In the genomic region with DNA sequence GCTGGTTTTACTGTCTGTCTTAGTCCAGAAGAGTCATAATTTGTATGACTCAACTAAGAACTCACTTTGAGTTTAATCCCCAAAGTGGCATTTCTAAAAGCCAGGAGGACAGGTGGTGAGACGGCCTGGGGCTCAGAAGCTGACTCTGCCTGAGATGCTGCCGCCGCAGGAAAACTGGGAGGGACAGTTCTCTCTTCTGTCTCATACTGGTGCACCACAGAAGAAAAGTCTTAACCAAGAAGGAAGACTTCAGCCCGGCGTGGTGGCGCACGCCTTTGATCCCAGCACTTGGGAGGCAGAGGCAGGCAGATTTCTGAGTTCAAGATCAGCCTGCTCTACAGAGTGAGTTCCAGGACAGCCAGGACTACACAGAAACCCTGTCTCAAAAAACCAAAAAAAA, we compare ENCODE assay signal across 7 mouse cellular contexts. TPM values are rescaled to one million over a fixed set of nuclear protein-coding genes. Genes with fewer than 3 reads are reported as not detected.
DNase-seq lines count a peak whose midpoint lies in the region; ATAC-seq lines count a peak whose summit lies in the region.

No protein-coding gene starts in this region.

- H3K4me2 ChIP-seq in limb, embryonic 12.5 days = no peak overlapping the region
- peak overlapping the region; percentile 72 for H3K4me2 ChIP-seq in embryonic facial prominence, embryonic 14.5 days (ENCODE audit: low read depth, low read length)
- H3K4me2 ChIP-seq in hindbrain, embryonic 14.5 days (replicated peaks) = peak overlapping the region; percentile 69
- H3K4me2 ChIP-seq in neural tube, embryonic 13.5 days = peak overlapping the region; percentile 56

- peak overlapping the region; percentile 98 for H3K27ac ChIP-seq in limb, embryonic 12.5 days
- H3K27ac ChIP-seq in limb, embryonic 10.5 days = no peak overlapping the region
- peak overlapping the region; percentile 94; the same call in 1 of the 2 replicates for H3K27ac ChIP-seq in embryonic facial prominence, embryonic 14.5 days (replicated peaks; ENCODE audit: low read depth, low read length)
- peak overlapping the region; percentile 96 for H3K27ac ChIP-seq in hindbrain, embryonic 14.5 days
- H3K27ac ChIP-seq in neural tube, embryonic 13.5 days (replicated peaks) = peak overlapping the region; percentile 97

- no peak overlapping the region for H3K4me3 ChIP-seq in limb, embryonic 12.5 days (replicated peaks)
- H3K4me3 ChIP-seq in limb, embryonic 10.5 days = no peak overlapping the region
- peak overlapping the region; percentile 78; the same call in 1 of the 2 replicates for H3K4me3 ChIP-seq in embryonic facial prominence, embryonic 14.5 days (ENCODE audit: low read depth, low read length)
- 0 out of 2 replicates have a peak overlapping the region, but pooled peaks have one; percentile 57 for H3K4me3 ChIP-seq in hindbrain, embryonic 14.5 days (replicated peaks; ENCODE audit: low read length)
- H3K4me3 ChIP-seq in neural tube, embryonic 13.5 days = peak overlapping the region; percentile 65

- no peak overlapping the region for H3K9ac ChIP-seq in limb, embryonic 12.5 days (replicated peaks)
- no peak overlapping the region for H3K9ac ChIP-seq in embryonic facial prominence, embryonic 14.5 days (ENCODE audit: low read depth, low read length)
- H3K9ac ChIP-seq in hindbrain, embryonic 14.5 days = peak overlapping the region; percentile 82; the same call in 1 of the 2 replicates
- H3K9ac ChIP-seq in neural tube, embryonic 13.5 days = 0 out of 2 replicates have a peak overlapping the region, but pooled peaks have one; percentile 81

- peaks cover 19% of the 10 kb centered on the region for H3K4me1 ChIP-seq in limb, embryonic 12.5 days (replicated peaks)
- H3K4me1 ChIP-seq in limb, embryonic 10.5 days = peaks cover 15% of the 10 kb centered on the region
- peaks cover 4% of the 10 kb centered on the region for H3K4me1 ChIP-seq in embryonic facial prominence, embryonic 14.5 days (ENCODE audit: control insufficient read depth, insufficient read depth, low read length)
- peaks cover 6% of the 10 kb centered on the region for H3K4me1 ChIP-seq in hindbrain, embryonic 14.5 days (replicated peaks; ENCODE audit: control insufficient read depth, insufficient read depth, low read length)
- peaks cover 29% of the 10 kb centered on the region for H3K4me1 ChIP-seq in neural tube, embryonic 13.5 days (replicated peaks)

- no peaks in the 10 kb centered on the region for H3K27me3 ChIP-seq in limb, embryonic 12.5 days
- no peaks in the 10 kb centered on the region for H3K27me3 ChIP-seq in limb, embryonic 10.5 days (ENCODE audit: low read depth, poor library complexity, severe bottlenecking)
- no peaks in the 10 kb centered on the region for H3K27me3 ChIP-seq in embryonic facial prominence, embryonic 14.5 days (replicated peaks; ENCODE audit: control insufficient read depth, insufficient read depth, low read length)
- no peaks in the 10 kb centered on the region for H3K27me3 ChIP-seq in hindbrain, embryonic 14.5 days (ENCODE audit: control insufficient read depth, insufficient read depth, low read length)
- H3K27me3 ChIP-seq in neural tube, embryonic 13.5 days = no peaks in the 10 kb centered on the region

- ATAC-seq in limb, embryonic 12.5 days (ENCODE audit: insufficient number of reproducible peaks, insufficient read depth, low FRiP score, low TSS enrichment, low read depth) = no peak
- ATAC-seq in embryonic facial prominence, embryonic 14.5 days (ENCODE audit: low read depth) = no peak
- no peak; the same call in 1 of the 2 replicates for ATAC-seq in hindbrain, embryonic 14.5 days (ENCODE audit: low FRiP score)
- no peak for ATAC-seq in neural tube, embryonic 13.5 days (ENCODE audit: low read depth)

- DNase-seq in limb, embryonic 10.5 days (ENCODE audit: low spot score) = no peak
- no peak for DNase-seq in embryonic facial prominence, embryonic 14.5 days (ENCODE audit: low spot score)
- no peak for DNase-seq in hindbrain, embryonic 14.5 days (ENCODE audit: low spot score)
- no peak for DNase-seq in MN1 (ENCODE audit: low spot score)
- DNase-seq in frontal cortex, postnatal 14 days (ENCODE audit: low spot score in 2 of 2) = no peak

- WGBS in limb, embryonic 12.5 days = 88% methylated on average over 7 of the region's 7 CpGs
- WGBS in limb, embryonic 10.5 days = 91% methylated on average over 7 of the region's 7 CpGs
- 83% methylated on average over 7 of the region's 7 CpGs for WGBS in embryonic facial prominence, embryonic 14.5 days
- 89% methylated on average over 7 of the region's 7 CpGs for WGBS in hindbrain, embryonic 14.5 days
- 86% methylated on average over 7 of the region's 7 CpGs for WGBS in neural tube, embryonic 13.5 days

- H3K36me3 ChIP-seq in limb, embryonic 12.5 days = peaks cover 45% of the 10 kb centered on the region
- peaks cover 62% of the 10 kb centered on the region for H3K36me3 ChIP-seq in limb, embryonic 10.5 days
- peaks cover 46% of the 10 kb centered on the region for H3K36me3 ChIP-seq in embryonic facial prominence, embryonic 14.5 days (ENCODE audit: control insufficient read depth, insufficient read depth, low read length)
- H3K36me3 ChIP-seq in hindbrain, embryonic 14.5 days (replicated peaks; ENCODE audit: control insufficient read depth, insufficient read depth) = peaks cover 46% of the 10 kb centered on the region
- H3K36me3 ChIP-seq in neural tube, embryonic 13.5 days = peaks cover 44% of the 10 kb centered on the region

- no peaks in the 10 kb centered on the region for H3K9me3 ChIP-seq in limb, embryonic 12.5 days
- H3K9me3 ChIP-seq in limb, embryonic 10.5 days (replicated peaks) = no peaks in the 10 kb centered on the region
- no peaks in the 10 kb centered on the region for H3K9me3 ChIP-seq in embryonic facial prominence, embryonic 14.5 days (ENCODE audit: control insufficient read depth, low read length)
- H3K9me3 ChIP-seq in hindbrain, embryonic 14.5 days (ENCODE audit: control insufficient read depth, low read length) = no peaks in the 10 kb centered on the region
- no peaks in the 10 kb centered on the region for H3K9me3 ChIP-seq in neural tube, embryonic 13.5 days

RNA-seq across cellular contexts. Expression of a gene that starts 0.5 kb away (rescaled TPM):
- polyA plus RNA-seq in limb, embryonic 12.5 days (2016; fragmentation: Nextera tagmentation; extraction: Ambion mirVana) = 95.6 and 102 TPM in 2 replicates
- 87.9 and 104 TPM in 2 replicates for polyA plus RNA-seq in limb, embryonic 10.5 days (2016; fragmentation: Nextera tagmentation; extraction: Ambion mirVana)
- polyA plus RNA-seq in embryonic facial prominence, embryonic 14.5 days (2014; fragmentation: Nextera tagmentation; extraction: Ambion mirVana) = 57.6 and 58.7 TPM in 2 replicates
- 36.2 and 46.0 TPM in 2 replicates for polyA plus RNA-seq in hindbrain, embryonic 14.5 days (2014; fragmentation: Nextera tagmentation; extraction: Ambion mirVana)
- 57.6 and 61.2 TPM in 2 replicates for polyA plus RNA-seq in neural tube, embryonic 13.5 days (2015; fragmentation: Nextera tagmentation; extraction: Ambion mirVana)

RNA-seq across cellular contexts. Expression of a gene that starts 11.5 kb away (rescaled TPM):
- 362 and 373 TPM in 2 replicates for polyA plus RNA-seq in limb, embryonic 12.5 days (2016; fragmentation: Nextera tagmentation; extraction: Ambion mirVana)
- 471 and 496 TPM in 2 replicates for polyA plus RNA-seq in limb, embryonic 10.5 days (2016; fragmentation: Nextera tagmentation; extraction: Ambion mirVana)
- 202 and 224 TPM in 2 replicates for polyA plus RNA-seq in embryonic facial prominence, embryonic 14.5 days (2014; fragmentation: Nextera tagmentation; extraction: Ambion mirVana)
- 278 and 280 TPM in 2 replicates for polyA plus RNA-seq in hindbrain, embryonic 14.5 days (2014; fragmentation: Nextera tagmentation; extraction: Ambion mirVana)
- polyA plus RNA-seq in neural tube, embryonic 13.5 days (2015; fragmentation: Nextera tagmentation; extraction: Ambion mirVana) = 307 and 315 TPM in 2 replicates

RNA-seq across cellular contexts. Expression of a gene that starts 17.0 kb away (rescaled TPM):
- 2.8 and 3.4 TPM in 2 replicates for polyA plus RNA-seq in limb, embryonic 12.5 days (2016; fragmentation: Nextera tagmentation; extraction: Ambion mirVana)
- polyA plus RNA-seq in limb, embryonic 10.5 days (2016; fragmentation: Nextera tagmentation; extraction: Ambion mirVana) = 1.7 and 2.7 TPM in 2 replicates
- polyA plus RNA-seq in embryonic facial prominence, embryonic 14.5 days (2014; fragmentation: Nextera tagmentation; extraction: Ambion mirVana) = 3.3 and 4.9 TPM in 2 replicates
- polyA plus RNA-seq in hindbrain, embryonic 14.5 days (2014; fragmentation: Nextera tagmentation; extraction: Ambion mirVana) = 3.6 and 6.0 TPM in 2 replicates
- polyA plus RNA-seq in neural tube, embryonic 13.5 days (2015; fragmentation: Nextera tagmentation; extraction: Ambion mirVana) = 5.5 and 6.5 TPM in 2 replicates

RNA-seq across cellular contexts. Expression of a gene that starts 44.2 kb away (rescaled TPM):
- polyA plus RNA-seq in limb, embryonic 12.5 days (2016; fragmentation: Nextera tagmentation; extraction: Ambion mirVana) = 37.2 and 45.6 TPM in 2 replicates
- polyA plus RNA-seq in limb, embryonic 10.5 days (2016; fragmentation: Nextera tagmentation; extraction: Ambion mirVana) = 35.0 and 38.7 TPM in 2 replicates
- polyA plus RNA-seq in embryonic facial prominence, embryonic 14.5 days (2014; fragmentation: Nextera tagmentation; extraction: Ambion mirVana) = 13.3 and 18.6 TPM in 2 replicates
- polyA plus RNA-seq in hindbrain, embryonic 14.5 days (2014; fragmentation: Nextera tagmentation; extraction: Ambion mirVana) = 20.6 and 25.8 TPM in 2 replicates
- polyA plus RNA-seq in neural tube, embryonic 13.5 days (2015; fragmentation: Nextera tagmentation; extraction: Ambion mirVana) = 39.7 and 41.6 TPM in 2 replicates

RNA-seq across cellular contexts. Expression of a gene that starts 44.3 kb away (rescaled TPM):
- 54.9 and 56.6 TPM in 2 replicates for polyA plus RNA-seq in limb, embryonic 12.5 days (2016; fragmentation: Nextera tagmentation; extraction: Ambion mirVana)
- polyA plus RNA-seq in limb, embryonic 10.5 days (2016; fragmentation: Nextera tagmentation; extraction: Ambion mirVana) = 68.8 and 76.1 TPM in 2 replicates
- 57.7 and 58.5 TPM in 2 replicates for polyA plus RNA-seq in embryonic facial prominence, embryonic 14.5 days (2014; fragmentation: Nextera tagmentation; extraction: Ambion mirVana)
- polyA plus RNA-seq in hindbrain, embryonic 14.5 days (2014; fragmentation: Nextera tagmentation; extraction: Ambion mirVana) = 71.2 and 73.5 TPM in 2 replicates
- polyA plus RNA-seq in neural tube, embryonic 13.5 days (2015; fragmentation: Nextera tagmentation; extraction: Ambion mirVana) = 54.9 and 57.4 TPM in 2 replicates

Comparison
In these comparisons a context has a peak if more than half of its experiments do, and no peak if none do; other contexts are left out.
1. H3K4me3 ChIP-seq: peak in embryonic facial prominence, embryonic 14.5 days (single experiment), hindbrain, embryonic 14.5 days (single experiment) and neural tube, embryonic 13.5 days (single experiment); none in limb, embryonic 12.5 days (single experiment) and limb, embryonic 10.5 days (single experiment).
2. H3K9ac ChIP-seq: peak in hindbrain, embryonic 14.5 days (single experiment) and neural tube, embryonic 13.5 days (single experiment); none in limb, embryonic 12.5 days (single experiment) and embryonic facial prominence, embryonic 14.5 days (single experiment).